Mouse (Mus musculus) testis, adult 2 months (tissue): ENCODE measurements around the gene Fam213a.

Experiments
- CTCF ChIP-seq: fragments of 200-500 bp; IDR thresholded peaks from 2 replicates; pipeline ENCODE4 v1.5.1; 2012; ENCODE audit warnings: low read depth, mild to moderate bottlenecking, inconsistent platforms, low read length, moderate library complexity; ENCODE audit not compliant: control insufficient read depth, insufficient read depth, insufficient replicate concordance
- POLR2A ChIP-seq: fragments of 200-500 bp; IDR thresholded peaks from 2 replicates; pipeline ENCODE4 v1.6.1; 2012; ENCODE audit warnings: low read depth, mild to moderate bottlenecking, inconsistent platforms, low read length, moderate library complexity; ENCODE audit not compliant: control insufficient read depth

DNA sequence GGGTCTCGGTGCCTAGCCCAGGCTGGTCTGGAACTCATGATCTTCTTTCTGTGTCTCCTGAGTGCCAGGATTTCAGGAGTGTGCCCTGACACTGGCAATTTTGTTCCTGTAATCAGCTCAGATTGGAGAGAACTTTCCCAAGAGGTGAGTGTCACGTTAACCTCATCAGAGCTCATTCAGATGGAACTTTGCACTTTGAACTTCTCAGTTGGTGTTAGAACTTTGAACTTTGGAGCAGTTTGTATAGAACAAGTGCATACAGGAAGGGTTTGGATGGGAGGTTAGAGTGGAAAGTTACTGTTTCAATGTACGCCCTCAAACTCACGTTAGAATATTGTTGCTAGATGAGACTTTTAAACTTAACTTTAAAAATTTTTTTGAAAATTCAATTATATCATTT, 15.7 kb upstream of the Fam213a start:
- TF ChIP-seq CTCF (no peak), POLR2A (no peak)
